Mouse (Mus musculus) megakaryocyte, embryonic 14.5 days (primary cell): ENCODE measurements around the gene Gli3.

Source experiments
- FLI1 ChIP-seq: IDR thresholded peaks from 2 replicates; pipeline ENCODE4 v1.6.1; 2012; ENCODE audit warnings: low read length, inconsistent platforms, mixed read lengths
- GATA1 ChIP-seq: IDR thresholded peaks from 3 replicates; pipeline ENCODE4 v1.6.1; 2012; ENCODE audit warnings: mixed read lengths, low read length, inconsistent platforms, borderline replicate concordance

- TF ChIP-seq FLI1 (no peak), GATA1 (no peak)
Measured at GRCm38 (mm10) chr13:15762291-15762690, 299.3 kb downstream of the Gli3 start.
